Mouse (Mus musculus) stomach, embryonic 16.5 days (tissue): ENCODE results near the gene Wdr1. TPM values are rescaled to one million over a fixed set of nuclear protein-coding genes. Genes with fewer than 3 reads are reported as not detected.

Source experiments
- ATAC-seq: fragments of 200-750 bp; cut with Nextera tagmentation; 2 replicates; pipeline ENCODE4 v1.8.0; 2017; ENCODE audit warnings: moderate number of reproducible peaks, moderate TSS enrichment; ENCODE audit not compliant: insufficient read depth, low FRiP score
- H3K27ac ChIP-seq: fragments of 300-500 bp; sonication (generic); 2 replicates; pipeline ENCODE4 v1.5.1; 2014; ENCODE audit warnings: low read length
- H3K27me3 ChIP-seq: fragments of 300-500 bp; sonication (generic); 2 replicates; pipeline ENCODE4 v1.6.1; 2014; ENCODE audit warnings: low read length, control low read depth, mixed read lengths; ENCODE audit not compliant: control insufficient read depth, insufficient read depth
- H3K36me3 ChIP-seq: fragments of 300-500 bp; sonication (generic); 2 replicates; pipeline ENCODE4 v1.6.1; 2014; ENCODE audit warnings: low read length; ENCODE audit not compliant: control insufficient read depth, insufficient read depth
- H3K4me1 ChIP-seq: fragments of 300-500 bp; sonication (generic); 2 replicates; pipeline ENCODE4 v1.6.1; 2014; ENCODE audit warnings: low read length, control low read depth, mixed read lengths; ENCODE audit not compliant: control insufficient read depth, insufficient read depth
- H3K4me2 ChIP-seq: fragments of 300-500 bp; sonication (generic); 2 replicates; pipeline ENCODE4 v1.6.1; 2014; ENCODE audit warnings: low read depth, low read length, mixed read lengths
- H3K4me3 ChIP-seq: fragments of 300-500 bp; sonication (generic); replicated peaks from 2 replicates; pipeline ENCODE4 v1.5.1; 2014; ENCODE audit warnings: mild to moderate bottlenecking, low read length
- H3K9ac ChIP-seq: fragments of 300-500 bp; sonication (generic); 2 replicates; pipeline ENCODE4 v1.6.1; 2014; ENCODE audit warnings: low read length
- H3K9me3 ChIP-seq: fragments of 300-500 bp; sonication (generic); replicated peaks from 2 replicates; pipeline ENCODE4 v1.6.1; 2016; ENCODE audit warnings: low read length, control low read depth; ENCODE audit not compliant: control insufficient read depth
- WGBS: fragments of 180-500 bp; shearing (Covaris S2); extraction: QIAGEN DNeasy Blood & Tissue Kit; methylation state at CpG from one replicate; pipeline ENCODE4 v1.1.7; 2014; 5-methylcytosine and 5-hydroxymethylcytosine counted together
- polyA plus RNA-seq: library from polyadenylated mRNA; unstranded; fragments of >200 nt; fragmentation: Nextera tagmentation; extraction: Ambion mirVana; gene quantifications from 2 replicates; pipeline ENCODE4 v1.2.1, GENCODE M21; 2015

Wdr1 gene
- polyA plus RNA-seq, 1 experiment from 2014 or later, result 252 TPM

DNA sequence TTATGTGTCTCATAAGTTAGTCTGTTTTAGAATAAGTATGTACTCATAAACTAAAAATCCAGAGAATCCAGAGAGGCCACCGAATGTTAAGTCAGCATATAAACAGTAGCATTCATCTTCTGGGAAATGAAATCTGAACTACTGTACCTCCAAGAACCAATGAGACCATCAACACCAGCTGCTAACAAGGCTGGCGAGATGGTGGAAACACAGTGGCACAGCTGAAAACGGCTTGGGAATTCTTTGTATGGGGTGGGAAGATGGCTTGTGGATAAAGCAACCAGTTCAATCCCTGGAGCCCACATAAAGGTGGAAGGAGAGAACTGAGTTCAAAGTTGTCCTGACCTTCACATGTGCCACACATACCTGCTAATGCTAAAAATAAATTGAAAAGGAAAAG is 10.4 kb downstream of the Wdr1 start:
- H3K4me3 ChIP-seq, result no peak overlapping the region
- H3K36me3 ChIP-seq, result peaks cover 19% of the 10 kb centered on the region
- H3K27ac ChIP-seq, result no peak overlapping the region
- peaks cover 44% of the 10 kb centered on the region for H3K4me1 ChIP-seq
- H3K4me2 ChIP-seq, result no peak overlapping the region
- 52% methylated on average over 3 of the region's 3 CpGs for WGBS
- H3K9ac ChIP-seq, result no peak overlapping the region
- no peak for ATAC-seq
- no peaks in the 10 kb centered on the region for H3K9me3 ChIP-seq
- no peaks in the 10 kb centered on the region for H3K27me3 ChIP-seq

DNA sequence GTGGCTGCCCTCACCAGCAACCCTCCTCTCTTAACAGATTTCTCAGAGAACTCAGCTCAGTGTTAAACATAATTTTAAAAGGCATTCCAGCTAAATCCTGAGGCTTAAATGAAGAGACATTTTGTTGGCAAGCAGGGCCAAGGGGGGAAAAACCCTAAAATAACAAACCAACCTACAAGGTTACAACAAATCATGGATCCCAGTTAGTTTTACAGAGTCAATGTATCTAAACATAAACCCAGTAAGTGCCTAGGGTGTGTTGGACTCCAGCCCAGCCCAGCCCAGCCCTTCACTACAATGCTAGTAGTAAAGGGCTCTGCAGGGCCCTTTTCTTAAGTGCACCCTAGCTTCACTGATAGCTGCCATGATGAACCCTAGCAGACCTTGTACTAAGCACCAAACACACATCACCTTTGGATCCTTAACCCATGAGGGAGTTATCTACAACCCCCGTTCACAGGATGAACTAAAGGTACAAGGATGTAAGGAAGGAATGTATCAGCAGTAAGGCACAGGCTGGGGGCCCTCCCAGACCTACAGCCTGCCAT is 12.7 kb downstream of the Wdr1 start:
- 62% methylated on average over 1 of the region's 1 CpGs for WGBS
- Histone ChIP-seq H3K4me3 (no peak overlapping the region), H3K27me3 (no peaks in the 10 kb centered on the region), H3K9ac (0 out of 2 replicates have a peak overlapping the region, but pooled peaks have one; percentile 20), H3K36me3 (peaks cover 26% of the 10 kb centered on the region; the same call in 1 of the 2 replicates), H3K9me3 (no peaks in the 10 kb centered on the region), H3K4me1 (peaks cover 41% of the 10 kb centered on the region), H3K27ac (peak overlapping the region; percentile 86), H3K4me2 (no peak overlapping the region; the same call in 1 of the 2 replicates)
- peak; percentile 47; the same call in 1 of the 2 replicates for ATAC-seq

DNA sequence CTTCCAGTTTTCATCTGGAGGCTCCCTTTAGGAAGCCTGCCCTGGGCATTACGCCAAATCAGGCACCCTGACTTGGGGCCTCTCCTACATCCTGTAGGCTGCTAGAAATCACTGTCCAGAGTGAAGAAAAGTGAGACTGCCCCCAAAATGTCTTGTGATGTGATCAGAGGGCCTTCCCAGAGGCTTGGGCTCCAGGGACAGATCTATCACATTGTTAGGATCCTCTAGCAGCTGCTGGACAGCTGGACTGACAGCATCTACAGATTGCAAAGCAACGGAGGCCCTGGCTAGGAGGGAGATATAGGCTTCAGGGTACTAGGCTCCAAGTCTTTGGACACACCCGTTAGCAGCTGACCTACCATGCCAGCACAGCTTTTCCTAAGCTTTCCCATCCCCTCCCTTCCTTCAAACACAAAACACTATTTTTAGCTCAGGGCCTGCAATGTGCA is 13.5 kb downstream of the Wdr1 start:
- Histone ChIP-seq H3K9me3 (no peaks in the 10 kb centered on the region), H3K27ac (peak overlapping the region; percentile 86), H3K27me3 (no peaks in the 10 kb centered on the region), H3K4me3 (no peak overlapping the region), H3K4me2 (peak overlapping the region; percentile 31; the same call in 1 of the 2 replicates), H3K9ac (peak overlapping the region; percentile 19; the same call in 1 of the 2 replicates), H3K36me3 (peaks cover 23% of the 10 kb centered on the region; the same call in 1 of the 2 replicates), H3K4me1 (peaks cover 35% of the 10 kb centered on the region)
- ATAC-seq, result peak; percentile 70; the same call in 1 of the 2 replicates
- 31% methylated on average over 3 of the region's 3 CpGs for WGBS

DNA sequence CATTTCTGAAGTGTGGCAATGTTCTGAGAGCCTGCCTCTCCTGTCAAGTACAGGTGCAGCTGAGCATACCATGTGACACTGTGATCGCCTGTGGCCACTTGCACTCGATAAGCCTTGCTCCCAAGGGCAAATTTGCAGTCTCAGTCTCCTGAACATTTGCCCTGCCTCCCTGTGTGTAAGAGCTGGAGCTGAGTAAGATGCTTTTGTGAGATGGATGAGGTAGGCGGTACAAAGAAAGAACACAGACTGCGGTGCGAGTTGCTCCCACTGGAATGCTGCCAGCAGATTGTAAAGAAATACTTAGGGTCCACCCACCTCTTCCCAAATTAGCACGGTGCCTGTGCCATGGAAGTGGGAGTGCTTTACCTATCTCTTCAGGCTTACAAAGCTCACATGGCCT is 15.6 kb downstream of the Wdr1 start:
- 46% methylated on average over 6 of the region's 6 CpGs for WGBS
- 0 out of 2 replicates have a peak, but pooled peaks have one; percentile 6 for ATAC-seq
- no peaks in the 10 kb centered on the region for H3K9me3 ChIP-seq
- H3K9ac ChIP-seq, result no peak overlapping the region
- peaks cover 29% of the 10 kb centered on the region for H3K4me1 ChIP-seq
- H3K36me3 ChIP-seq, result peaks cover 34% of the 10 kb centered on the region; the same call in 1 of the 2 replicates
- H3K4me2 ChIP-seq, result no peak overlapping the region
- H3K27me3 ChIP-seq, result no peaks in the 10 kb centered on the region
- H3K4me3 ChIP-seq, result no peak overlapping the region
- no peak overlapping the region for H3K27ac ChIP-seq

DNA sequence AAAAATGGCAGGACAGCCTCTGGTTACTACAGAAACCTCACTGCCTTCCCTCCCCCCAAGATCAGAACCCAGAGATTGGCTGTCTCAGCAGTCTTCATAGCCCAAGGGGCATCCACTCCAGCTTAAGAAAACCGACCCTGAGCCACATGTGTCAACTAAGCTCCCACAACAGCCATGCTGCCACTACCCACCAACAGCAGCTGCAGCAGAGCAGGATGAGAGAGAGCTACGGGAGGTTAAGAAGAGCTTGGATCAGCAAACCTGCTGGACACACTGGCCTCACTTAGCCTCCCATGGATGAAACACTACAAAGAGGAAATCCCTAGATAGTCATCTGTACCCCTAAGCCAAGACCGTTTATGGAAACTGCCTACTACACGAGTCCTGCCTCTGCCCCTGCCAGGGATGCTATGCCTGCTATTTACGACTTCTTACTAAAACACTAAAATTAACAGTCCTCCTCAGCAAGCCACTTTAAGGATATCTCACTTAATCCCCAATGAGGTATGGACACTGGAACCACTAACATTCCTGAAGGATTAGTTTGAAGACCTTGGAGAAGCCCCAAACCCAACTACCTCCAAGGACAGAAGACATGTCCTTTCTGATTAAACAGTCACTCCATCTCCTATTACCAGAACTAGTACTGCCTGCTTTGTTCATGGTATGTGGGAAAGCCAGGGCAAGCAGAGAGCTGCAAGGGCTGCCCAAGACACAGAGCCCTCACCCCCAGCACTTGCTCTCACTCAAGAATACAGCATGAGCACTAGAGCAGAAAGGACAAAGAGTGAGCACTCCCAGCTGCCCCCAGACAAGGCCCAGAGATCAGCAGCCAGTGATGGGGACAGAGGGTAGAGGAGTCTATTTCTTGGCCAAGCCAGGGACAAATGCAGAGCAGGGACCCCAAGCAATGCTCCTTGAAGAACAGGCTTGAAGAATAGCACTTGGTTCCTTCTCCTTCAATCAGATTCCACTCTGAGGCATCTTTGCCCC is 18.3 kb downstream of the Wdr1 start:
- Histone ChIP-seq H3K27me3 (no peaks in the 10 kb centered on the region), H3K4me1 (peaks cover 11% of the 10 kb centered on the region), H3K36me3 (peaks cover 40% of the 10 kb centered on the region; the same call in 1 of the 2 replicates), H3K9ac (no peak overlapping the region), H3K9me3 (no peaks in the 10 kb centered on the region), H3K4me3 (no peak overlapping the region), H3K27ac (no peak overlapping the region), H3K4me2 (no peak overlapping the region)
- no peak for ATAC-seq
- WGBS, result 72% methylated on average over 5 of the region's 5 CpGs

DNA sequence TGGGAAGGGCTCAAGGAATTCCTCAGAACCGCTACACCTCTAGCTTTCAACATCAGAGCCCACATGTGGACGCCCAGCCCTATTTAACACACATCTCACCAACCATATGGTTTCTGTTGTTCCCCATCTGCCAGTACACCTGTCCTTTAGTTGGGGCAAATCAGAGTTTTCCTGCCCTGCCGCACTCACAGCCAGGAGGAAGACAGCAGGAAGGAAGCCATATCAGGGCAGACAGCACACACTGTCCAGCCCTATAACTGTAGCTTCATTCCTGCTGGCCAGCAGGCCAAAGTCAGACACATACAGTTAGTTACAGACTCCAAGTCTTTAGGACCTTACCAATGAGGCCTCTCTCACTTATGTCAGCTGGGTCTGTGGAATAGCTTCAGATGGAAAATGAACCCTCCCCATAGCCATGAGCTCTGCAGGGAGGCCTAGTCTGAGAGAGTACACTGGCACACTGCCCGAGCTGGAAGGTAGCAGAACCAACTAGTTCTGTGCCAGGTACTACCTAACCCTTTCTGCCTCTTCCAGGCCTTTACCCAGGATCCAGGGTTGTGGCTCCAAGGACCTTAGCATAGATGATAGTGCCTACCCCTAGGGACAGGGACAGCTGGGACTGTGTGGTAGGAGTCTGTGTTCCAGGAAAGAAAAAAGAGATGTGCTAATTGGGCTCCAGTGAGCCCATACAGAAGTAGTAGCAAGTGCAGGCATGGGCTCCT is 19.4 kb downstream of the Wdr1 start:
- H3K9ac ChIP-seq, result no peak overlapping the region
- no peak overlapping the region for H3K27ac ChIP-seq
- H3K27me3 ChIP-seq, result no peaks in the 10 kb centered on the region
- ATAC-seq, result no peak
- 85% methylated on average over 4 of the region's 4 CpGs for WGBS
- no peaks in the 10 kb centered on the region for H3K9me3 ChIP-seq
- peaks cover 47% of the 10 kb centered on the region; the same call in 1 of the 2 replicates for H3K36me3 ChIP-seq
- H3K4me1 ChIP-seq, result peaks cover under 1% of the 10 kb centered on the region
- no peak overlapping the region for H3K4me2 ChIP-seq
- H3K4me3 ChIP-seq, result no peak overlapping the region

DNA sequence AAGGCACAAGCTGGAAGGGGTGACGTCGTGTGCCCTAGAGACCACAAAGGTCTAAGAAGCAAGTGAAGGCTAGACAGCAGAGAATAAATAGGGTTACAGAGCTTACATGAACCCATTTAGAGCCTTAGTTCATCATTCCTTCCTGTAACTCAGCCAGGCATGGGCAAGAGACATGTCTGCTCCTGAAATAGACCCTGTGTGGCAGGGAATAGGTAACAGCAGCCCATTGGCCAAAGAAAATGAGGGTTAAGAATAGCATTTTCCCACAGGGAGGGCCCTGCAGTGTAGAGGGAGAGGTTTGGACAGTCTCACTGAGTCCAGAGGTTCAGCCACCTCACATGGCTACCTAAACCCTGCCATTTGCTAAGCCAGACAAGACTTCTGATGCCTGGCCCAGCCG is 21.3 kb downstream of the Wdr1 start:
- Histone ChIP-seq H3K4me2 (no peak overlapping the region), H3K9me3 (no peaks in the 10 kb centered on the region), H3K27me3 (no peaks in the 10 kb centered on the region), H3K36me3 (peaks cover 45% of the 10 kb centered on the region), H3K9ac (no peak overlapping the region), H3K4me1 (no peaks in the 10 kb centered on the region), H3K27ac (no peak overlapping the region), H3K4me3 (no peak overlapping the region)
- ATAC-seq, result no peak
- WGBS, result 87% methylated on average over 3 of the region's 3 CpGs

DNA sequence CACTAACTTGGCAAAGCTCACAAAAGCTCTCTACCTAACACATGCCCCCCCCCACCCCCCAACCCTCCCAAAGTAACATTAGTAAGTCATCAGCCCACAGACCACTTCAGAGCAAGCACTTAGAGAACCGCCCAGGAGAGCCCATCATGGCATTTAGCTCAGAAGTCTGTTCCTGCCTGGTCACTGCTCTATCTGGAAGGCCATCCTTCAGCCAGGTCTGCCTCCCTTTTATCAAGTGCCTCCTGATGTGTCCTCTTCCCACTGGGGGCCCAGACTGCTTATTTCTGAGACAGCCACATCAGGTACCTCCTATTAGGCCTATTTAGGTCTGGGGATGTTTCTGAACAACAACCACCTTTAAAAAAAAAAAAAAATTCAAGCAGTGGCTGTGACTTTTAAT is 22.1 kb downstream of the Wdr1 start:
- Histone ChIP-seq H3K27me3 (no peaks in the 10 kb centered on the region), H3K4me2 (no peak overlapping the region), H3K9me3 (no peaks in the 10 kb centered on the region), H3K4me3 (no peak overlapping the region), H3K36me3 (peaks cover 50% of the 10 kb centered on the region), H3K4me1 (no peaks in the 10 kb centered on the region), H3K9ac (no peak overlapping the region), H3K27ac (no peak overlapping the region)
- ATAC-seq, result no peak
- WGBS, result 78% methylated on average over 1 of the region's 1 CpGs
